Mouse (Mus musculus): ENCODE measurements around the gene Lhfpl3.

DNA sequence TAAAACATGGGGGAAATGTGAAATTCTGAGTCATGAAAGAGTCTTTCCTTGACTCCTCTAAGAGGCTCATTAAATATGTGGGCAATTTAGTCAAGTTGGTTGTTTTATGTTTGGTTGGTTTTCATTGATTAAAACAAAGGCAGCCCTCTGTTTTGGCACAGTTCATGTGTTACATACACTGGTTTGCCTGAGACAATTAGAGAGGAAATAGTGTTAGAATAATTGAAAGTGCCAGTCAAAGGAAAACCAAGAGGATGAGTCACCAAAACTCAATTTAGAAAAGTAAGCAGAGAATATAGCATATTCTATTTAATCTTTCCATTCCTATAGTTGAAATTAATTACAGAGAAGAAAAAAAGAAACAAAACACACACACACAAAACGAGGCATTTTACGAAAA, 240.9 kb downstream of the Lhfpl3 start:
- TF ChIP-seq CTCF (IDR thresholded peaks at IDR 0.05; ENCODE audit: control insufficient read depth, insufficient read depth, insufficient replicate concordance, low read depth, low read length): no peak
- TF ChIP-seq POLR2A (IDR thresholded peaks at IDR 0.05; ENCODE audit: control insufficient read depth, low read depth, low read length): no peak
